Mouse (Mus musculus) Patski (cell line): Measurements from ENCODE around the gene Npc1l1. TPM values are rescaled to one million over a fixed set of nuclear protein-coding genes. Genes with fewer than 3 reads are reported as not detected.

Experiments
- ATAC-seq: fragments of 100-300 bp; one replicate; pipeline ENCODE4 v1.8.0; 2021
- CTCF ChIA-PET: fragments of 350-600 bp; sonication (Branson Sonifier 250); formaldehyde crosslinking; loops from one replicate; lab custom pipeline; 2022; ENCODE audit warnings: inconsistent platforms; lab: Charles Lee
- POLR2A ChIA-PET: fragments of 350-600 bp; sonication (Branson Sonifier 250); formaldehyde crosslinking; loops from one replicate; lab custom pipeline; 2022; ENCODE audit warnings: antibody characterized with exemption, inconsistent platforms; lab: Charles Lee
- DNase-seq: peaks from one replicate; pipeline ENCODE4 v3.0.0-alpha.2; 2011; ENCODE audit warnings: low read depth, low spot score
- H3K27me3 ChIP-seq: fragments of 371-371 bp; one replicate; pipeline ENCODE4 v1.5.1; 2021
- CTCF ChIP-seq: fragments of 100-300 bp; IDR thresholded peaks from one replicate; pipeline ENCODE4 v1.5.1; 2021
- in situ Hi-C: fragments of 300-500 bp; cut with MboI; formaldehyde crosslinking; loops from 3 replicates; pipeline ENCODE4 v1.11.1; 2018; ENCODE audit warnings: low pct_unique_long_range_greater_than_20kb, mixed read lengths
- polyA plus RNA-seq: library from polyadenylated mRNA; unstranded; gene quantifications from one replicate; pipeline ENCODE4 v1.2.3, GENCODE M21; 2021

Gene Npc1l1
- polyA plus RNA-seq, 1 experiment from 2014 or later = 0.24 TPM

GRCm38 (mm10) chr11:6165391-6166081 is 64.4 kb downstream of the Npc1l1 start:
- DNase-seq (no peak), ATAC-seq (no peak)
- TF ChIP-seq CTCF = no peak
- in situ Hi-C loops = no loop called here
- POLR2A ChIA-PET = interaction anchor here (0.7 to 1.1 kb wide), 2 partner anchors 9 to 163 kb away, joined by 3 to 5 read pairs; no protein-coding TSS in a partner anchor
- no peaks in the 10 kb centered on the region for H3K27me3 ChIP-seq
- CTCF ChIA-PET = interaction anchor here (1.5 kb wide), 1 partner anchor 15 kb away, joined by 3 read pairs; no protein-coding TSS in a partner anchor

GRCm38 (mm10) chr11:6164781-6165180 is 65.2 kb downstream of the Npc1l1 start:
- TF ChIP-seq CTCF = no peak
- ChIA-PET CTCF (no interaction called here), POLR2A (interaction anchor here (0.7 kb wide), 1 partner anchor 162 kb away, joined by 3 read pairs; no protein-coding TSS in a partner anchor)
- no peak for DNase-seq
- H3K27me3 ChIP-seq = no peaks in the 10 kb centered on the region
- in situ Hi-C loops = no loop called here
- ATAC-seq = no peak

DNA sequence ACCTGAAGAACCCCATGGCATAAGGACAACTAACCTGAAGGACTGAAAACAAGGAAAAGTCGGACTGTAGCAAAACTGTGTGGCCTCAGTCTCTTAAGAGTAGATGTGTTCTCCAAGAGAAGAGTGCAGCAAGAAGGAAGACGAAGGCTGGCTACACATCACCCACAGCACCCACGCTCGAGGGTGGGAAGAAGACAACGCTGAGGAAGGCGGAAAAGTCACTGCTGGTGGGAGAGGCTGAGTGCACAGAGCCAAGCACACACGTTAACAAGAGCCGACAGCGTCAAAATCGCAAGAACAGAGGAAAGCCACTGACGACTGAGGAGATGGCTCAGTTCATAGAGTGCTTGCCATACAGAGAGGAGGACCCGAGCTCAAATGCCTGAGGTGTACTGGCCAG is 66.2 kb downstream of the Npc1l1 start:
- ChIA-PET CTCF (no interaction called here), POLR2A (no interaction called here)
- no peak for ATAC-seq
- no peak for DNase-seq
- in situ Hi-C loops = no loop called here
- H3K27me3 ChIP-seq = no peaks in the 10 kb centered on the region
- no peak for TF ChIP-seq CTCF

GRCm38 (mm10) chr11:6163062-6163461 is 66.9 kb downstream of the Npc1l1 start:
- ChIA-PET POLR2A (no interaction called here), CTCF (no interaction called here)
- no peak for TF ChIP-seq CTCF
- DNase-seq (no peak), ATAC-seq (no peak)
- no peaks in the 10 kb centered on the region for H3K27me3 ChIP-seq
- in situ Hi-C loops = no loop called here

DNA sequence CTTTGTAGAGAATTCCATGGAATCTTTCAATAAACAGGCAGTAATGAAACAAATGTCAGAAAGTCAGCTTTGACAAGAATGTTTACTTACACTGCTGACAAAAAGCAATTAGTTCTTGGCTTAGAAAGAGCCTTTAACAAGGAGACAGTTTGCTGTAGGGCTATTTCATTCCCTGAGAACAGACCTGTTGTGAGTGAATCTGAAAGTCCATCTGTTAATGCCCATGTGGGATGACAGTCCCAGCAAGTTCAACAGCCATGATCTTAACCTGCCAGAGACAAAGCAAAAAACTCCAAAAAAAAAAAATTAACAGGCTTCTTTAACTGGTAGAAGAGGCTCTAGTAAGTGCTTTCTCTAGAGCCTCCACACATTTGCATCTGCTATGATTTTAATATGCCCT is 68.4 kb downstream of the Npc1l1 start:
- ChIA-PET POLR2A (no interaction called here), CTCF (no interaction called here)
- no peak for ATAC-seq
- in situ Hi-C loops = no loop called here
- TF ChIP-seq CTCF = no peak
- no peak for DNase-seq
- H3K27me3 ChIP-seq = no peaks in the 10 kb centered on the region

Other genes with a start within 250 kb of the Npc1l1 start
- gene Camk2b, start 163.8 kb downstream of the Npc1l1 start, polyA plus RNA-seq = 9.6 TPM
- 0.33 TPM for gene A730071L15Rik, start 30.1 kb downstream of the Npc1l1 start, polyA plus RNA-seq
- gene Nudcd3, start 29.7 kb downstream of the Npc1l1 start, polyA plus RNA-seq = 48.9 TPM
- gene Ddx56, start 37.6 kb upstream of the Npc1l1 start, polyA plus RNA-seq = 51.4 TPM
- 163 TPM for gene Tmed4, start 44.7 kb upstream of the Npc1l1 start, polyA plus RNA-seq
- gene Ogdh, start 61.5 kb upstream of the Npc1l1 start, polyA plus RNA-seq = 190 TPM
- gene Zmiz2, start 158.9 kb upstream of the Npc1l1 start, polyA plus RNA-seq = 46.9 TPM
- 3,491 TPM for gene Ppia, start 185.3 kb upstream of the Npc1l1 start, polyA plus RNA-seq
- 147 TPM for gene H2afv, start 214.3 kb upstream of the Npc1l1 start, polyA plus RNA-seq
- gene Purb, start 245.8 kb upstream of the Npc1l1 start, polyA plus RNA-seq = 49.1 TPM